ENCODE assay signal across 32 mouse cellular contexts in genomic region chr8:126353259-126353658, GRCm38 (mm10). TPM values are rescaled to one million over a fixed set of nuclear protein-coding genes. Genes with fewer than 3 reads are reported as not detected.
"Had no signal": no experiment of that assay in that cellular context is flagged by ENCODE, and none has a peak within 500 bp of the region (broad histone marks: within the 10 kb centered on the region; RNA-seq: fewer than 3 reads in every experiment).

No protein-coding gene starts in this region.

- ATAC-seq: hindbrain, embryonic 16.5 days; intestine, embryonic 16.5 days; liver, embryonic 12.5 days had no signal

- H3K4me2 ChIP-seq: heart, embryonic 12.5 days; hindbrain, embryonic 12.5 days; hindbrain, embryonic 14.5 days; kidney, embryonic 15.5 days; limb, embryonic 13.5 days; limb, embryonic 15.5 days; liver, embryonic 12.5 days had no signal

- H3K4me1 ChIP-seq: heart, embryonic 10.5 days; heart, embryonic 12.5 days; hindbrain, embryonic 10.5 days; hindbrain, embryonic 12.5 days; kidney, embryonic 15.5 days; liver, embryonic 12.5 days had no signal

- H3K27me3 ChIP-seq: heart, embryonic 12.5 days; hindbrain, embryonic 12.5 days; kidney, embryonic 15.5 days; limb, embryonic 13.5 days; limb, embryonic 15.5 days; liver, embryonic 12.5 days had no signal

- H3K9me3 ChIP-seq: heart, embryonic 10.5 days; hindbrain, embryonic 12.5 days; kidney, embryonic 15.5 days; limb, embryonic 15.5 days; liver, embryonic 12.5 days had no signal

- H3K36me3 ChIP-seq: heart, embryonic 10.5 days; heart, embryonic 12.5 days; hindbrain, embryonic 10.5 days; hindbrain, embryonic 12.5 days; kidney, embryonic 15.5 days; limb, embryonic 13.5 days; limb, embryonic 15.5 days; liver, embryonic 12.5 days had no signal

- H3K9ac ChIP-seq: heart, embryonic 12.5 days; hindbrain, embryonic 12.5 days; hindbrain, embryonic 14.5 days; kidney, embryonic 15.5 days; limb, embryonic 13.5 days; limb, embryonic 15.5 days; liver, embryonic 12.5 days had no signal

- H3K4me3 ChIP-seq: gastrocnemius, adult 2 months; heart, embryonic 10.5 days; heart, embryonic 12.5 days; hindbrain, embryonic 10.5 days; hindbrain, embryonic 12.5 days; kidney, embryonic 15.5 days; limb, embryonic 13.5 days; limb, embryonic 15.5 days; liver, embryonic 12.5 days had no signal

- DNase-seq: gastrocnemius, adult 2 months; gastrocnemius, postnatal 10 days; gastrocnemius, postnatal 25 days; heart, adult 18-20 months; heart, postnatal 10 days; heart, postnatal 4 days; kidney, adult 11 months; kidney, adult 2 months; kidney, adult 9 months; kidney, postnatal 14 days; kidney, postnatal 36 days; layer of hippocampus, adult 9-11 months; layer of hippocampus, postnatal 36 days; left cerebral cortex, postnatal 4 days had no signal

- H3K27ac ChIP-seq: gastrocnemius, adult 2 months; heart, embryonic 10.5 days; hindbrain, embryonic 10.5 days; hindbrain, embryonic 12.5 days; hindbrain, embryonic 14.5 days; kidney, embryonic 15.5 days; kidney, postnatal 0 days; limb, embryonic 13.5 days; limb, embryonic 15.5 days; liver, embryonic 12.5 days had no signal

RNA-seq across cellular contexts. Expression of gene Slc35f3, which starts 54.9 kb away (rescaled TPM):
- total RNA-seq: gastrocnemius, adult 2 months; gastrocnemius, postnatal 25 days; granulocyte monocyte progenitor cell, adult 5-6 weeks; heart, adult 18-20 months; heart, adult 8-10 months; heart, postnatal 10 days; heart, postnatal 4 days; liver, adult 2 months had no signal
- polyA plus RNA-seq: heart, embryonic 14.5 days; heart, embryonic 16.5 days; limb, embryonic 11.5 days; liver, adult 2 months; liver, embryonic 12.5 days had no signal
